ENCODE assay signal across 19 mouse cellular contexts in genomic region chr5:20256150-20256868, GRCm38 (mm10).
DNase-seq lines count a peak whose midpoint lies in the region; ATAC-seq and TF ChIP-seq lines count a peak whose summit lies in the region.
"Had no signal": no experiment of that assay in that cellular context is flagged by ENCODE, and none has a peak within 500 bp of the region (broad histone marks: within the 10 kb centered on the region; RNA-seq: fewer than 3 reads in every experiment).

No protein-coding gene starts in this region.

- no peaks in the 10 kb centered on the region for H3K9me3 ChIP-seq in embryonic facial prominence, embryonic 14.5 days (ENCODE audit: control insufficient read depth, low read length)
- H3K9me3 ChIP-seq in embryonic facial prominence, embryonic 10.5 days, result no peaks in the 10 kb centered on the region
- no peaks in the 10 kb centered on the region for H3K9me3 ChIP-seq in midbrain, embryonic 14.5 days (ENCODE audit: control insufficient read depth, low read length)
- H3K9me3 ChIP-seq in midbrain, embryonic 10.5 days (replicated peaks), result 0 out of 2 replicates have a peak, but pooled peaks cover 2% of the 10 kb centered on the region
- H3K9me3 ChIP-seq: G1E; limb, embryonic 15.5 days had no signal

- no peak overlapping the region for H3K4me2 ChIP-seq in embryonic facial prominence, embryonic 14.5 days (ENCODE audit: low read depth, low read length)
- no peak overlapping the region for H3K4me2 ChIP-seq in midbrain, embryonic 14.5 days (ENCODE audit: low read length)
- H3K4me2 ChIP-seq: limb, embryonic 15.5 days had no signal

- no peak for TF ChIP-seq CTCF in left cerebral cortex, adult 2 months (IDR thresholded peaks at IDR 0.05)

- 80% methylated on average over 3 of the region's 3 CpGs for WGBS in embryonic facial prominence, embryonic 14.5 days
- WGBS in embryonic facial prominence, embryonic 10.5 days, result 89% methylated on average over 3 of the region's 3 CpGs
- WGBS in midbrain, embryonic 14.5 days, result 87% methylated on average over 3 of the region's 3 CpGs
- 94% methylated on average over 3 of the region's 3 CpGs for WGBS in midbrain, embryonic 10.5 days

- no peaks in the 10 kb centered on the region for H3K27me3 ChIP-seq in embryonic facial prominence, embryonic 14.5 days (replicated peaks; ENCODE audit: control insufficient read depth, insufficient read depth, low read length)
- H3K27me3 ChIP-seq in embryonic facial prominence, embryonic 10.5 days (replicated peaks; ENCODE audit: low read depth, poor library complexity, severe bottlenecking), result no peaks in the 10 kb centered on the region
- no peaks in the 10 kb centered on the region for H3K27me3 ChIP-seq in midbrain, embryonic 14.5 days (ENCODE audit: control insufficient read depth, insufficient read depth, low read length)
- no peaks in the 10 kb centered on the region for H3K27me3 ChIP-seq in midbrain, embryonic 10.5 days (ENCODE audit: low read depth, poor library complexity, severe bottlenecking)
- H3K27me3 ChIP-seq: limb, embryonic 15.5 days; megakaryocyte, embryonic 14.5 days had no signal

- H3K36me3 ChIP-seq in embryonic facial prominence, embryonic 14.5 days (ENCODE audit: control insufficient read depth, insufficient read depth, low read length), result no peaks in the 10 kb centered on the region
- H3K36me3 ChIP-seq in embryonic facial prominence, embryonic 10.5 days (replicated peaks), result no peaks in the 10 kb centered on the region
- no peaks in the 10 kb centered on the region for H3K36me3 ChIP-seq in midbrain, embryonic 14.5 days (ENCODE audit: control insufficient read depth, insufficient read depth, low read length)
- no peaks in the 10 kb centered on the region for H3K36me3 ChIP-seq in midbrain, embryonic 10.5 days
- H3K36me3 ChIP-seq: G1E; limb, embryonic 15.5 days had no signal

- peak; percentile 16 for DNase-seq in embryonic facial prominence, embryonic 14.5 days (ENCODE audit: low spot score)
- DNase-seq in embryonic facial prominence, embryonic 10.5 days (ENCODE audit: low spot score), result no peak
- DNase-seq in left cerebral cortex, adult 2 months (ENCODE audit: extremely low spot score in 1 of 2, low spot score in 2 of 2), result no peak
- DNase-seq in left cerebral cortex, adult 18-20 months (ENCODE audit: low spot score in 2 of 2), result no peak
- peak; percentile 44 for DNase-seq in midbrain, embryonic 14.5 days
- DNase-seq in midbrain, embryonic 10.5 days (ENCODE audit: low spot score), result no peak
- DNase-seq in telencephalon, adult 2 months (ENCODE audit: low read depth, low spot score), result peak; percentile 70
- no peak for DNase-seq in cerebellum, adult 9-10 months
- DNase-seq: cerebellum, postnatal 25 days; forebrain, postnatal 0 days; gastrocnemius, postnatal 14 days; right cerebral cortex, postnatal 14 days; thymus, postnatal 25 days had no signal

- H3K27ac ChIP-seq in embryonic facial prominence, embryonic 14.5 days (replicated peaks; ENCODE audit: low read depth, low read length), result no peak overlapping the region
- no peak overlapping the region for H3K27ac ChIP-seq in embryonic facial prominence, embryonic 10.5 days (replicated peaks)
- peak overlapping the region; percentile 67 for H3K27ac ChIP-seq in left cerebral cortex, adult 2 months
- no peak overlapping the region; the same call in 1 of the 2 replicates for H3K27ac ChIP-seq in midbrain, embryonic 14.5 days (replicated peaks; ENCODE audit: low read depth, low read length)
- H3K27ac ChIP-seq in midbrain, embryonic 10.5 days (replicated peaks), result no peak overlapping the region
- H3K27ac ChIP-seq: limb, embryonic 15.5 days had no signal

- intact Hi-C loops in left cerebral cortex, adult 2 months (cut with DNase I), result no loop called here

- H3K9ac ChIP-seq in embryonic facial prominence, embryonic 14.5 days (ENCODE audit: low read depth, low read length), result no peak overlapping the region
- H3K9ac ChIP-seq in midbrain, embryonic 14.5 days (replicated peaks; ENCODE audit: low read length), result no peak overlapping the region
- H3K9ac ChIP-seq: forebrain, postnatal 0 days; limb, embryonic 15.5 days had no signal

- ATAC-seq in embryonic facial prominence, embryonic 14.5 days (ENCODE audit: low read depth), result no peak
- ATAC-seq in midbrain, embryonic 14.5 days (ENCODE audit: low FRiP score, low TSS enrichment), result no peak
- ATAC-seq: CD4-positive, CD25-positive, alpha-beta regulatory T cell, adult 4 months; forebrain, postnatal 0 days; inflammation-experienced regulatory T-cells, adult 6 months had no signal

- peaks cover 7% of the 10 kb centered on the region; the same call in 1 of the 2 replicates for H3K4me1 ChIP-seq in embryonic facial prominence, embryonic 14.5 days (ENCODE audit: control insufficient read depth, insufficient read depth, low read length)
- H3K4me1 ChIP-seq in embryonic facial prominence, embryonic 10.5 days, result peaks cover 7% of the 10 kb centered on the region; the same call in 1 of the 2 replicates
- no peaks in the 10 kb centered on the region for H3K4me1 ChIP-seq in midbrain, embryonic 14.5 days (ENCODE audit: control insufficient read depth, insufficient read depth, low read length)
- peaks cover 18% of the 10 kb centered on the region for H3K4me1 ChIP-seq in midbrain, embryonic 10.5 days
- H3K4me1 ChIP-seq: megakaryocyte, embryonic 14.5 days had no signal

- no peak overlapping the region for H3K4me3 ChIP-seq in embryonic facial prominence, embryonic 14.5 days (ENCODE audit: low read depth, low read length)
- H3K4me3 ChIP-seq in embryonic facial prominence, embryonic 10.5 days, result no peak overlapping the region
- H3K4me3 ChIP-seq in left cerebral cortex, adult 2 months, result no peak overlapping the region
- no peak overlapping the region for H3K4me3 ChIP-seq in midbrain, embryonic 14.5 days (replicated peaks; ENCODE audit: low read depth, low read length)
- H3K4me3 ChIP-seq in midbrain, embryonic 10.5 days, result no peak overlapping the region
- H3K4me3 ChIP-seq: erythroblast, embryonic 14.5 days; limb, embryonic 15.5 days; megakaryocyte, embryonic 14.5 days had no signal

Comparison
In these comparisons a context has a peak if more than half of its experiments do, and no peak if none do; other contexts are left out.
1. DNase-seq: peak in embryonic facial prominence, embryonic 14.5 days (single experiment), midbrain, embryonic 14.5 days (single experiment) and telencephalon, adult 2 months (single experiment); none in embryonic facial prominence, embryonic 10.5 days (single experiment), left cerebral cortex, adult 2 months (0 of 2), left cerebral cortex, adult 18-20 months (0 of 2), midbrain, embryonic 10.5 days (single experiment) and cerebellum, adult 9-10 months (single experiment).